Mouse (Mus musculus) MEL (cell line): ENCODE results near the gene Lrsam1. TPM values are rescaled to one million over a fixed set of nuclear protein-coding genes. Genes with fewer than 3 reads are reported as not detected.

Source experiments
- DNase-seq: peaks from one replicate; pipeline ENCODE4 v3.0.0; 2011; ENCODE audit warnings: low read depth, low spot score
- H3K27ac ChIP-seq: 2 replicates; pipeline ENCODE4 v1.5.1; 2012; ENCODE audit warnings: low read depth, mild to moderate bottlenecking, control low read depth, low read length, moderate library complexity; ENCODE audit not compliant: control insufficient read depth
- H3K27me3 ChIP-seq, 2 experiments: fragments of 150-350 bp in 1 of 2; sonication (generic) in 1 of 2; 2 replicates each; pipeline ENCODE4 v1.6.1; 2012; ENCODE audit warnings: low read length in 2 of 2, mild to moderate bottlenecking in 2 of 2, improper control_type of control experiment in 1 of 2, moderate library complexity in 1 of 2; ENCODE audit not compliant: insufficient read depth in 2 of 2, control insufficient read depth in 1 of 2
- H3K36me3 ChIP-seq, 2 experiments: 2 replicates each; pipeline ENCODE4 v1.6.1; 2012 to 2014; ENCODE audit warnings: low read length in 2 of 2, improper control_type of control experiment in 1 of 2, inconsistent platforms in 1 of 2, mild to moderate bottlenecking in 1 of 2; ENCODE audit not compliant: insufficient read depth in 2 of 2, control insufficient read depth in 1 of 2
- H3K4me1 ChIP-seq, 2 experiments: fragments of 150-350 bp in 1 of 2; sonication (generic) in 1 of 2; 2 replicates each; pipeline ENCODE4 v1.6.1; 2012; ENCODE audit warnings: low read length in 2 of 2, improper control_type of control experiment in 1 of 2, mild to moderate bottlenecking in 1 of 2; ENCODE audit not compliant: insufficient read depth in 2 of 2, control insufficient read depth in 1 of 2
- H3K4me3 ChIP-seq, 2 experiments: fragments of 150-350 bp in 1 of 2; sonication (generic) in 1 of 2; 2 replicates each; pipeline ENCODE4 v1.5.1; 2012; ENCODE audit warnings: low read depth in 2 of 2, low read length in 2 of 2, mild to moderate bottlenecking in 2 of 2, moderate library complexity in 2 of 2, control low read depth in 1 of 2, improper control_type of control experiment in 1 of 2; ENCODE audit not compliant: control insufficient read depth in 1 of 2, insufficient read depth in 1 of 2
- H3K79me2 ChIP-seq: 2 replicates; pipeline ENCODE4 v1.6.1; 2012; ENCODE audit warnings: mild to moderate bottlenecking, low read length, moderate library complexity; ENCODE audit not compliant: control insufficient read depth, poor library complexity, insufficient read depth
- H3K9ac ChIP-seq: 2 replicates; pipeline ENCODE4 v1.6.1; 2012; ENCODE audit warnings: low read depth, mild to moderate bottlenecking, control low read depth, low read length, moderate library complexity; ENCODE audit not compliant: control insufficient read depth, poor library complexity, severe bottlenecking
- H3K9me3 ChIP-seq: fragments of 150-350 bp; sonication (generic); replicated peaks from 2 replicates; pipeline ENCODE4 v1.6.1; 2012; ENCODE audit warnings: mild to moderate bottlenecking, low read length, improper control_type of control experiment, moderate library complexity; ENCODE audit not compliant: insufficient read depth
- BHLHE40 ChIP-seq: IDR thresholded peaks from 2 replicates; pipeline ENCODE4 v1.6.1; 2012; ENCODE audit warnings: low read depth, mild to moderate bottlenecking, inconsistent platforms, low read length, improper control_type of control experiment, borderline replicate concordance
- CHD2 ChIP-seq: IDR thresholded peaks from 2 replicates; pipeline ENCODE4 v1.6.1; 2011; ENCODE audit warnings: low read length, improper control_type of control experiment
- ETS1 ChIP-seq: IDR thresholded peaks from 2 replicates; pipeline ENCODE4 v1.6.1; 2012; ENCODE audit warnings: low read depth, mild to moderate bottlenecking, inconsistent platforms, low read length, improper control_type of control experiment, moderate library complexity
- GABPA ChIP-seq: IDR thresholded peaks from 2 replicates; pipeline ENCODE4 v1.6.1; 2012; ENCODE audit warnings: low read depth, mild to moderate bottlenecking, inconsistent platforms, low read length, improper control_type of control experiment, moderate library complexity
- JUND ChIP-seq: IDR thresholded peaks from 2 replicates; pipeline ENCODE4 v1.6.1; 2011; ENCODE audit warnings: low read depth, mild to moderate bottlenecking, improper control_type of control experiment, low read length
- KAT2A ChIP-seq: conservative IDR thresholded peaks from 2 replicates; pipeline ENCODE4 v1.6.1; 2012; ENCODE audit warnings: low read depth, low read length, improper control_type of control experiment, inconsistent platforms
- MAFK ChIP-seq: IDR thresholded peaks from 2 replicates; pipeline ENCODE4 v1.6.1; 2011; ENCODE audit warnings: low read depth, mild to moderate bottlenecking, low read length, improper control_type of control experiment, borderline replicate concordance
- MAX ChIP-seq: IDR thresholded peaks from 2 replicates; pipeline ENCODE4 v1.6.1; 2011; ENCODE audit warnings: low read length, improper control_type of control experiment
- MAZ ChIP-seq: IDR thresholded peaks from 2 replicates; pipeline ENCODE4 v1.6.1; 2012; ENCODE audit warnings: low read depth, mild to moderate bottlenecking, inconsistent platforms, low read length, improper control_type of control experiment
- MEF2A ChIP-seq: IDR thresholded peaks from 2 replicates; pipeline ENCODE4 v1.6.1; 2014; ENCODE audit warnings: low read depth, mild to moderate bottlenecking, inconsistent platforms, low read length, improper control_type of control experiment; ENCODE audit not compliant: poor library complexity, insufficient replicate concordance, severe bottlenecking; ENCODE audit errors: extremely low read depth
- MXI1 ChIP-seq: IDR thresholded peaks from 2 replicates; pipeline ENCODE4 v1.6.1; 2011; ENCODE audit warnings: mild to moderate bottlenecking, low read depth, low read length, improper control_type of control experiment
- MYB ChIP-seq: IDR thresholded peaks from 2 replicates; pipeline ENCODE4 v1.6.1; 2011; ENCODE audit warnings: mild to moderate bottlenecking, low read depth, low read length, improper control_type of control experiment
- NELFE ChIP-seq: IDR thresholded peaks from 2 replicates; pipeline ENCODE4 v1.6.1; 2011; ENCODE audit warnings: low read depth, low read length, improper control_type of control experiment
- NRF1 ChIP-seq: IDR thresholded peaks from 2 replicates; pipeline ENCODE4 v1.6.1; 2014; ENCODE audit warnings: low read depth, mild to moderate bottlenecking, inconsistent platforms, low read length, improper control_type of control experiment, moderate library complexity; ENCODE audit not compliant: poor library complexity, insufficient read depth, severe bottlenecking
- POLR2AphosphoS2 ChIP-seq: IDR thresholded peaks from 2 replicates; pipeline ENCODE4 v1.6.1; 2011; ENCODE audit warnings: low read length, improper control_type of control experiment
- RAD21 ChIP-seq: IDR thresholded peaks from 2 replicates; pipeline ENCODE4 v1.6.1; 2011; ENCODE audit warnings: mild to moderate bottlenecking, low read depth, low read length, improper control_type of control experiment
- RCOR1 ChIP-seq: IDR thresholded peaks from 2 replicates; pipeline ENCODE4 v1.6.1; 2012; ENCODE audit warnings: low read depth, mild to moderate bottlenecking, inconsistent platforms, low read length, improper control_type of control experiment
- SIN3A ChIP-seq: IDR thresholded peaks from 2 replicates; pipeline ENCODE4 v1.6.1; 2012; ENCODE audit warnings: low read length, improper control_type of control experiment, inconsistent platforms
- TBP ChIP-seq: IDR thresholded peaks from 2 replicates; pipeline ENCODE4 v1.8.0; 2011; ENCODE audit warnings: low read depth, low read length, improper control_type of control experiment
- TCF12 ChIP-seq: IDR thresholded peaks from 2 replicates; pipeline ENCODE4 v1.6.1; 2014; ENCODE audit warnings: low read depth, mild to moderate bottlenecking, inconsistent platforms, low read length, improper control_type of control experiment, moderate library complexity
- USF1 ChIP-seq: IDR thresholded peaks from 2 replicates; pipeline ENCODE4 v1.6.1; 2014; ENCODE audit warnings: low read depth, mild to moderate bottlenecking, inconsistent platforms, low read length, improper control_type of control experiment, moderate library complexity
- ZC3H11A ChIP-seq: IDR thresholded peaks from 2 replicates; pipeline ENCODE4 v1.6.1; 2012; ENCODE audit warnings: low read depth, mild to moderate bottlenecking, inconsistent platforms, low read length, improper control_type of control experiment
- ZKSCAN1 ChIP-seq: IDR thresholded peaks from 2 replicates; pipeline ENCODE4 v1.6.1; 2012; ENCODE audit warnings: low read depth, mild to moderate bottlenecking, inconsistent platforms, low read length, improper control_type of control experiment, moderate library complexity
- ZMIZ1 ChIP-seq: IDR thresholded peaks from 2 replicates; pipeline ENCODE4 v1.6.1; 2012; ENCODE audit warnings: low read depth, mild to moderate bottlenecking, inconsistent platforms, low read length, improper control_type of control experiment, moderate library complexity
- ZNF384 ChIP-seq: IDR thresholded peaks from 2 replicates; pipeline ENCODE4 v1.6.1; 2012; ENCODE audit warnings: low read depth, mild to moderate bottlenecking, inconsistent platforms, low read length, improper control_type of control experiment
- polyA plus RNA-seq, 2 experiments: library from polyadenylated mRNA; stranded (reverse) in 1 of 2; unstranded in 1 of 2; fragments of >175 nt in 1 of 2; fragments of >200 nt in 1 of 2; gene quantifications; 2 replicates each; pipeline versions ENCODE4 v1.2.1 to v1.2.4; 2012; ENCODE audit warnings: low replicate concordance in 2 of 2, low read depth in 1 of 2; ENCODE audit not compliant: insufficient read length in 2 of 2, insufficient read depth in 1 of 2, missing spikeins in 1 of 2
- total RNA-seq: library from RNA; depleted of rRNA; stranded (reverse); fragments of 300-350 nt; gene quantifications from 2 replicates; pipeline ENCODE4 v1.2.3, GENCODE M21; 2012

Lrsam1 gene
- total and polyA plus RNA-seq, 3 experiments, result 14.2 to 17.9 TPM; not detected in 1

- no peaks in the 10 kb centered on the region for H3K27me3 ChIP-seq
- H3K9ac ChIP-seq, result no peak overlapping the region
- no peaks in the 10 kb centered on the region for H3K9me3 ChIP-seq
- TF ChIP-seq ZNF384 (no peak), TCF12 (no peak), KAT2A (no peak), MAX (no peak), ZMIZ1 (no peak), NRF1 (no peak), MEF2A (no peak), RCOR1 (no peak), MYB (no peak), MAZ (no peak), NELFE (no peak)
- H3K4me3 ChIP-seq, result no peak overlapping the region
- H3K36me3 ChIP-seq, result peaks cover 0 to 12% of the 10 kb centered on the region in 2 experiments; a peak in 2 of 4 replicates
- peaks cover 2 to 28% of the 10 kb centered on the region in 2 experiments for H3K4me1 ChIP-seq
- H3K79me2 ChIP-seq, result peaks cover 2% of the 10 kb centered on the region; the same call in 1 of the 2 replicates
- peak; percentile 40 for DNase-seq
- peak overlapping the region; percentile 29; the same call in 1 of the 2 replicates for H3K27ac ChIP-seq
These were observed 79.0 kb downstream of the Lrsam1 start for GRCm38 (mm10) chr2:32882283-32883043.

DNA sequence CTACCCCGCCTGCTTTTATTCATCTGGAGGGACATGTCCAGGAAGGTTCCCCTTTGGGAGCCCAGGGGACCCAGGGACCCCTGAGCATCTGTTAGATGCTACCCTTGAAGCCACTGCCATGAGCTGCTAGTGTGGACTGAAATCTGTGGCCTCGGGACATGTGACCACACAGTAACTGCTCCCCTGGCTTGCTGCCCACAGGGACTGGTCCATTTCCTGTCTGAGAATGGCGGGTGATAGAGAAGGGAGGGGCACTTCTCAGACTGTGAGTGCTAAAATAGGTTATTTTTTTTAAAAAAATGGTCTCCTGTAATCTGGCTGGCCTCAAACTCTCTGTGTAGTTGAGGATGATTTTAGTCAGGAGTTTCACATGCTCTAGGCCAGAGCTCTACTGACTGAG is 79.7 kb downstream of the Lrsam1 start:
- TF ChIP-seq USF1 (peak; percentile 75), ZKSCAN1 (no peak), ZNF384 (peak; percentile 47; the same call in 1 of the 2 replicates)
- Histone ChIP-seq H3K9me3 (no peaks in the 10 kb centered on the region), H3K9ac (no peak overlapping the region), H3K27ac (no peak overlapping the region), H3K27me3 (no peaks in the 10 kb centered on the region), H3K4me1 (peaks cover 8 to 34% of the 10 kb centered on the region in 2 experiments), H3K4me3 (no peak overlapping the region), H3K36me3 (peaks cover 0 to 14% of the 10 kb centered on the region in 2 experiments; a peak in 2 of 4 replicates), H3K79me2 (peaks cover 2% of the 10 kb centered on the region; the same call in 1 of the 2 replicates)
- peak; percentile 50 for DNase-seq

GRCm38 (mm10) chr2:32881054-32881453 is 80.4 kb downstream of the Lrsam1 start:
- Histone ChIP-seq H3K27me3 (no peaks in the 10 kb centered on the region), H3K4me1 (peaks cover 8 to 34% of the 10 kb centered on the region in 2 experiments)
- no peak for DNase-seq
- TF ChIP-seq MAFK (no peak), KAT2A (no peak), POLR2AphosphoS2 (no peak), CHD2 (no peak), ZKSCAN1 (no peak), TBP (no peak), ZMIZ1 (no peak), BHLHE40 (no peak), MAZ (no peak), ZC3H11A (no peak), SIN3A (no peak), RAD21 (no peak), MXI1 (no peak), JUND (no peak), ETS1 (no peak), GABPA (no peak)

More at GRCm38 (mm10) chr2:32881054-32881453, 80.4 kb downstream of the Lrsam1 start:
- peaks cover 2% of the 10 kb centered on the region for H3K79me2 ChIP-seq
- H3K27ac ChIP-seq, result no peak overlapping the region
- no peaks in the 10 kb centered on the region for H3K9me3 ChIP-seq
- peaks cover 0 to 14% of the 10 kb centered on the region in 2 experiments; a peak in 2 of 4 replicates for H3K36me3 ChIP-seq
- H3K9ac ChIP-seq, result no peak overlapping the region
- H3K4me3 ChIP-seq, result no peak overlapping the region
